Mouse (Mus musculus): ENCODE measurements around the gene Pde4a.

Gene Pde4a

GRCm38 (mm10) chr9:21165041-21165951 lies at the start of gene Pde4a:
Pde4a (plus strand) TSS chr9:21165714.
- peak; percentile 62 for DNase-seq

- DNase-seq = no peak
Observed at GRCm38 (mm10) chr9:21117073-21117472, 48.4 kb upstream of the Pde4a start.

GRCm38 (mm10) chr9:21121483-21121882 lies 44.0 kb upstream of the Pde4a start:
- no peak for DNase-seq

- DNase-seq = no peak
Observed at GRCm38 (mm10) chr9:21124837-21125236, 40.7 kb upstream of the Pde4a start.

GRCm38 (mm10) chr9:21125502-21126258 lies 39.8 kb upstream of the Pde4a start:
- DNase-seq = no peak

- no peak for DNase-seq
Observed at GRCm38 (mm10) chr9:21126259-21126627, 39.3 kb upstream of the Pde4a start.

- peak; percentile 97 for DNase-seq
Observed at GRCm38 (mm10) chr9:21131059-21131956, 34.2 kb upstream of the Pde4a start, which contains the start of gene Tyk2. Tyk2 (minus strand) TSS chr9:21131243.

GRCm38 (mm10) chr9:21132102-21132775 lies 33.3 kb upstream of the Pde4a start:
- no peak for DNase-seq

GRCm38 (mm10) chr9:21133064-21133707 lies 32.3 kb upstream of the Pde4a start:
- DNase-seq = no peak

- no peak for DNase-seq
Observed at GRCm38 (mm10) chr9:21134595-21135328, 30.8 kb upstream of the Pde4a start.

GRCm38 (mm10) chr9:21135329-21135890 lies 30.1 kb upstream of the Pde4a start:
- no peak for DNase-seq

- DNase-seq = no peak
Observed at GRCm38 (mm10) chr9:21135941-21136381, 29.6 kb upstream of the Pde4a start.

- no peak for DNase-seq
Observed at GRCm38 (mm10) chr9:21136401-21136800, 29.1 kb upstream of the Pde4a start.

- DNase-seq = peak; percentile 73
Observed at GRCm38 (mm10) chr9:21137229-21137628, 28.3 kb upstream of the Pde4a start.

GRCm38 (mm10) chr9:21138386-21138785 lies 27.1 kb upstream of the Pde4a start:
- DNase-seq = no peak

GRCm38 (mm10) chr9:21141922-21142321 lies 23.6 kb upstream of the Pde4a start:
- DNase-seq = no peak

GRCm38 (mm10) chr9:21144361-21144760 lies 21.2 kb upstream of the Pde4a start:
- DNase-seq = no peak

- DNase-seq = no peak
Observed at GRCm38 (mm10) chr9:21145431-21145830, 20.1 kb upstream of the Pde4a start.

- DNase-seq = peak; percentile 63
Observed at GRCm38 (mm10) chr9:21146722-21147121, 18.8 kb upstream of the Pde4a start.

GRCm38 (mm10) chr9:21148427-21148826 lies 17.1 kb upstream of the Pde4a start:
- DNase-seq = no peak
